Mouse (Mus musculus): ENCODE data around the gene Trak1. TPM values are rescaled to one million over a fixed set of nuclear protein-coding genes. Genes with fewer than 3 reads are reported as not detected.
"Not testable (repeated sequence)": the region's sequence is repeated elsewhere in the genome, so short reads cannot be mapped to it uniquely, and the experiment has no call there.

Trak1 gene
- polyA plus RNA-seq, 2 experiments: 2.9 to 3.1 TPM

DNA sequence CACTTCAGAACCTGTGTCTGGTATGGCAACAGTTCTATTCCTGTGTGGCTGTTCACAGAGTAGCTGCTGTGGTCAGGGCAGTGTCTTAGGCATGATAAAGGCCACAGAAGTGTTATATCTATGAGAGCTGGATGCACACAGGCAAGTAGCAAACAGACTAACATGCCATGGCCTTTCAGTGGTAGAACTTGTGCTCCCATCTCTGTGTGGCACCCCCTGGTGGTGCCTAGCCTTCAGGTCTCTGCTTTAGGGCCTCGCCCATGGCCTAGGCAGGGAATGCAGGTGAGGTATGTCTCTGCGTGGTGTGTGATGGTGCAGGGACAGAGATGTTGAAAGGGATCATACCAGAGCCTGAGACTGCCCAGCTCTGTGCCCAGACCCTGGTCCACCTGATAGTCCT lies 148.1 kb downstream of the Trak1 start:
- DNase-seq (ENCODE audit: low read depth in 3 of 3, low spot score in 3 of 3): peak; percentile 36 to 45 (median 44)
- Histone ChIP-seq H3K9me3 (ENCODE audit: control insufficient read depth, low read length) (no peaks in the 10 kb centered on the region), H3K4me1 (replicated peaks; ENCODE audit: control insufficient read depth in 2 of 2, insufficient read depth in 2 of 2, low read length in 1 of 2) (peaks cover 0 to 3% of the 10 kb centered on the region in 2 experiments; a peak in 3 of 4 replicates), H3K36me3 (replicated peaks; ENCODE audit: control insufficient read depth, insufficient read depth, low read depth) (no peaks in the 10 kb centered on the region; the same call in 1 of the 2 replicates), H3K4me3 (ENCODE audit: insufficient read depth in 1 of 2, low read depth in 2 of 2, low read length in 2 of 2) (no peak overlapping the region), H3K27ac (no peak overlapping the region), H3K27me3 (ENCODE audit: control insufficient read depth, insufficient read depth, low read length) (no peaks in the 10 kb centered on the region), H3K4me2 (ENCODE audit: low read depth) (no peak overlapping the region), H3K9ac (replicated peaks) (no peak overlapping the region)
- WGBS (ENCODE audit: insufficient replicate concordance): 50% methylated on average over 2 of the region's 2 CpGs
- TF ChIP-seq EP300 (IDR thresholded peaks at IDR 0.05; ENCODE audit: low read depth) (no peak), CTCF (IDR thresholded peaks at IDR 0.05; ENCODE audit: low read depth) (peak; percentile 95)
- peak; percentile 70 for ATAC-seq (ENCODE audit: insufficient read depth)

DNA sequence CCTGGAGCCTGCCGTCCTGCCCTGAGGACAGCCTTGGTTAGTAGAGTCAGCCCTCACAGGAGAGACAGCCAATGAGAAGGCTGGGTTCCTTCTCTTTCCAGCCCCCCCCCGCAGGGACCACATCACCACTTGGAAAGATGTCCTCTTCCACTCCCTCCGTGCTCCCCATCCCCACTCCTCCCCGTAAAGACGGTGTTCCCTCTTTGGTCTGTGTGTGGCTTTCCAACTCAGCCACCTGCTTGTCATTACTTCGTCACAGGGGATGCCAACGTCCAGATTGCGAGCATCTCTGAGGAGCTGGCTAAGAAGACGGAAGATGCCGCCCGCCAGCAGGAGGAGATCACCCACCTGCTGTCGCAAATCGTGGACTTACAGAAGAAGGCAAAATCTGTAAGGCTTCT lies 149.1 kb downstream of the Trak1 start:
- no peak overlapping the region for H3K9ac ChIP-seq (replicated peaks)
- 89% methylated on average over 13 of the region's 13 CpGs for WGBS (ENCODE audit: insufficient replicate concordance)
- TF ChIP-seq EP300 (IDR thresholded peaks at IDR 0.05; ENCODE audit: low read depth) (no peak), CTCF (IDR thresholded peaks at IDR 0.05; ENCODE audit: low read depth) (0 out of 2 replicates have a peak, but pooled peaks have one; percentile 3)

DNA sequence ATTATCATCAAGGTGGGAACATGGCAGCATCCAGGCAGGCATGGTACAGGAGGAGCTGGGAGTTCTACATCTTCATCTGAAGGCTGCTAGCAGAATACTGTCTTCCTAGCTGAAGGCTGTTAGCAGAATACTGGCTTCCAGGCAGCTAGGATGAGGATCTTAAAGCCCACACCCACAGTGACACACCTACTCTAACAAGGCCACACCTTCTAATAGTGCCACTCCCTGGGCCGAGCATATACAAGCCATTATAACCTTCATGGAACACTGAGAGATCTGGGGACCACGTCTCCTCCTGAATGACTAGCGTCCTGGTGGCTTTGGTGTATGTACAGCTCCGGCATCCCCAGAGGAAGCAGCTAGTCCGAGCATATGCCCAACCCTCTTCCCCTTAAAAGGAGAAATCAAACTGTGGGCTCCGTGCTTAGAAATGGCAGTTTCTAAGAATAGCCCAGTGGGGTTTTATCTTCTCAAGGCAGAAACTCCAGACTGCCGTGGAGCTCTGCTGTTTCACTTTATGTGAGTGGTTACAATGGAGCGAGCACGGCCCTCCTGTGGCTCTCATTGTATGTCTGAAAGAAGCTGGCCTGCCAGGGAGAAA lies 155.1 kb downstream of the Trak1 start:
- Histone ChIP-seq H3K4me2 (ENCODE audit: low read depth) (peak overlapping the region; percentile 60), H3K4me1 (replicated peaks; ENCODE audit: control insufficient read depth in 2 of 2, insufficient read depth in 2 of 2, low read length in 1 of 2) (peaks cover 10 to 28% of the 10 kb centered on the region in 2 experiments), H3K27ac (peak overlapping the region; percentile 77), H3K4me3 (ENCODE audit: insufficient read depth in 1 of 2, low read depth in 2 of 2, low read length in 2 of 2) (peak overlapping the region; percentile 18 to 32; a peak in 3 of 4 replicates), H3K9ac (replicated peaks) (peak overlapping the region; percentile 27)
- H3K36me3 ChIP-seq (replicated peaks; ENCODE audit: control insufficient read depth, insufficient read depth, low read depth); H3K9me3 ChIP-seq (ENCODE audit: control insufficient read depth, low read length); H3K27me3 ChIP-seq (ENCODE audit: control insufficient read depth, insufficient read depth, low read length): not testable (repeated sequence)
- peak; percentile 42 for TF ChIP-seq EP300 (IDR thresholded peaks at IDR 0.05; ENCODE audit: low read depth)
- 12% methylated on average over 9 of the region's 9 CpGs for WGBS (ENCODE audit: insufficient replicate concordance)
- ATAC-seq (ENCODE audit: insufficient read depth) (peak; percentile 88), DNase-seq (ENCODE audit: low read depth in 3 of 3, low spot score in 3 of 3) (peak in 2 of 3 experiments; percentile 30 to 51)

More for the DNA sequence above, 149.1 kb downstream of the Trak1 start:
- Histone ChIP-seq H3K4me2 (ENCODE audit: low read depth) (no peak overlapping the region), H3K9me3 (ENCODE audit: control insufficient read depth, low read length) (no peaks in the 10 kb centered on the region), H3K4me3 (ENCODE audit: insufficient read depth in 1 of 2, low read depth in 2 of 2, low read length in 2 of 2) (no peak overlapping the region), H3K27me3 (ENCODE audit: control insufficient read depth, insufficient read depth, low read length) (no peaks in the 10 kb centered on the region), H3K27ac (no peak overlapping the region), H3K36me3 (replicated peaks; ENCODE audit: control insufficient read depth, insufficient read depth, low read depth) (no peaks in the 10 kb centered on the region; the same call in 1 of the 2 replicates), H3K4me1 (replicated peaks; ENCODE audit: control insufficient read depth in 2 of 2, insufficient read depth in 2 of 2, low read length in 1 of 2) (peaks cover 0 to 5% of the 10 kb centered on the region in 2 experiments; a peak in 3 of 4 replicates)
- no peak for ATAC-seq (ENCODE audit: insufficient read depth)
- DNase-seq (ENCODE audit: low read depth in 3 of 3, low spot score in 3 of 3): no peak

DNA sequence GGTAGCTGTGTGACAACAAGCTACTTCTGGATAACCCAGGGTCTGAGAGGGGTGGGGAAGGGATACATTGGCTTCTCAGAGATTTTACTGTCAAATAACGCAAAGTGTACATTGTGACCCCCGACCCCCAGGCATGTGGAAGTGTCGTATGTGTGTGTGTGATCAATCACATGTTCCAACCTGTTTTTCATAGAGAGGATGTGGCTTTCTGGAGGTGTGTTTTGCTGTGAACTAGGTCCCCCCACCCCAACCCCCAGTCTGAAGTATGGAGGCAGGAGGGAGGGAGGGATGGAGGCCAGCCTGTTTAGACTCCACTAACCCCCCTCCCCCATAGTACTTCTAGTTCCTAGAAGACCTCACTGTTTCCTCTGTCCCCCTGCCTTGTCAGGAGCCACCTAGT lies 157.6 kb downstream of the Trak1 start:
- H3K4me1 ChIP-seq (replicated peaks; ENCODE audit: control insufficient read depth in 2 of 2, insufficient read depth in 2 of 2, low read length in 1 of 2): peaks cover 10 to 28% of the 10 kb centered on the region in 2 experiments
- TF ChIP-seq CTCF (IDR thresholded peaks at IDR 0.05; ENCODE audit: low read depth) (no peak), EP300 (IDR thresholded peaks at IDR 0.05; ENCODE audit: low read depth) (no peak)

DNA sequence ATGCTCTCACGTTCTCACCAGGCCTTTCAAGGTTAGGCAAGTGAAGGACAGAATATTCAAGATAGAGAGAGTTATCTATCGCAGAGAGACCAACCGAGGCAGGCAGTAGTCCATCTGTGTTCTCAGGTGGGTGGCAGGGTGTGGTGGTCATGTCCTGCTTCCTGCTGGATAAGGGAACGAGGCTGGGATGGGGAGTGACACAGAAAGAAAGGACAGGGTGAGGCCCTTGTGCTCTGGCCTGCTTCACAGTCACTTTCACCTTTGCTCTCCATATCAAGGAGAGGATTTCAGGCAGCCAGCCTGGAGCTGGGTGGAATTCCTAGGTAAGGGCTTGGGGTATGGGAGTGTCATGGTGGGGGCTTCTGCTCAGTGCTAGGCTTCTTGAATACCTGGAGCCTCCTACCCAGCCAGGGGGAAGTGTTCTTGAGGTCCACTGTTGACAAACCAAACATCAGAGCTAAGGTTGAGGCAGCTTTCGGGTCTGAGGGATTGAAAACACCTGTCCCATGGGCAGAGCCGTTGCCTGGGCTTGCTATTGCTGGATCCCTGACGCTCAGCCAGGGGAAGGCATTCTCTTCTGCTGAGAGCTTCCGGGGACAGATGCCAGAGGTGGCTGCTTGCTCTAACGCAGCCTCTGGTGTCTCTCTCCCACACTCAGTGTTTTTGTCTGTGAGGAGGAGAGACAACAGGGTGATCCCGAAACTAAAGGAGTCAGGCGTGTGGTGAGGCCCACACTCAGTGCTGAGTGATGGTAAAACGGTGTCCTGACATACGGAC lies 159.6 kb downstream of the Trak1 start:
- Histone ChIP-seq H3K9me3 (ENCODE audit: control insufficient read depth, low read length) (no peaks in the 10 kb centered on the region), H3K4me1 (replicated peaks; ENCODE audit: control insufficient read depth in 2 of 2, insufficient read depth in 2 of 2, low read length in 1 of 2) (peaks cover 8 to 22% of the 10 kb centered on the region in 2 experiments), H3K4me3 (ENCODE audit: insufficient read depth in 1 of 2, low read depth in 2 of 2, low read length in 2 of 2) (no peak overlapping the region), H3K4me2 (ENCODE audit: low read depth) (no peak overlapping the region), H3K27ac (no peak overlapping the region), H3K36me3 (replicated peaks; ENCODE audit: control insufficient read depth, insufficient read depth, low read depth) (no peaks in the 10 kb centered on the region), H3K9ac (replicated peaks) (no peak overlapping the region), H3K27me3 (ENCODE audit: control insufficient read depth, insufficient read depth, low read length) (no peaks in the 10 kb centered on the region)
- WGBS (ENCODE audit: insufficient replicate concordance): 69% methylated on average over 13 of the region's 13 CpGs
- TF ChIP-seq CTCF (IDR thresholded peaks at IDR 0.05; ENCODE audit: low read depth) (no peak), EP300 (IDR thresholded peaks at IDR 0.05; ENCODE audit: low read depth) (no peak)
- DNase-seq (ENCODE audit: low read depth in 3 of 3, low spot score in 3 of 3) (no peak), ATAC-seq (ENCODE audit: insufficient read depth) (no peak)

More for the DNA sequence above, 157.6 kb downstream of the Trak1 start:
- 73% methylated on average over 3 of the region's 3 CpGs for WGBS (ENCODE audit: insufficient replicate concordance)
- Histone ChIP-seq H3K4me3 (ENCODE audit: insufficient read depth in 1 of 2, low read depth in 2 of 2, low read length in 2 of 2) (no peak overlapping the region), H3K4me2 (ENCODE audit: low read depth) (no peak overlapping the region), H3K36me3 (replicated peaks; ENCODE audit: control insufficient read depth, insufficient read depth, low read depth) (no peaks in the 10 kb centered on the region), H3K27ac (no peak overlapping the region), H3K9ac (replicated peaks) (no peak overlapping the region), H3K27me3 (ENCODE audit: control insufficient read depth, insufficient read depth, low read length) (no peaks in the 10 kb centered on the region), H3K9me3 (ENCODE audit: control insufficient read depth, low read length) (no peaks in the 10 kb centered on the region)
- no peak for ATAC-seq (ENCODE audit: insufficient read depth)
- DNase-seq (ENCODE audit: low read depth in 3 of 3, low spot score in 3 of 3): no peak

Measured in liver, embryonic 14.5 days (tissue).